Mouse (Mus musculus) heart, embryonic 12.5 days (tissue): ENCODE measurements around the gene Anks1b. TPM values are rescaled to one million over a fixed set of nuclear protein-coding genes. Genes with fewer than 3 reads are reported as not detected.

Experiments used
- ATAC-seq: fragments of 200-750 bp; cut with Nextera tagmentation; 2 replicates; pipeline ENCODE4 v1.8.0; 2017; ENCODE audit warnings: moderate TSS enrichment, moderate library complexity; ENCODE audit not compliant: insufficient number of reproducible peaks, low FRiP score
- H3K27ac ChIP-seq: fragments of 300-500 bp; sonication (generic); 2 replicates; pipeline ENCODE4 v1.5.1; 2016; ENCODE audit warnings: mild to moderate bottlenecking, moderate library complexity; ENCODE audit not compliant: poor library complexity, severe bottlenecking
- H3K27me3 ChIP-seq: fragments of 300-500 bp; sonication (generic); replicated peaks from 2 replicates; pipeline ENCODE4 v1.6.1; 2016; ENCODE audit warnings: mild to moderate bottlenecking, moderate library complexity
- H3K36me3 ChIP-seq: fragments of 300-500 bp; sonication (generic); 2 replicates; pipeline ENCODE4 v1.6.1; 2016; ENCODE audit warnings: mild to moderate bottlenecking, moderate library complexity
- H3K4me1 ChIP-seq: fragments of 300-500 bp; sonication (generic); replicated peaks from 2 replicates; pipeline ENCODE4 v1.6.1; 2016; ENCODE audit warnings: mild to moderate bottlenecking
- H3K4me2 ChIP-seq: fragments of 300-500 bp; sonication (generic); 2 replicates; pipeline ENCODE4 v1.6.1; 2016; ENCODE audit warnings: mild to moderate bottlenecking, moderate library complexity
- H3K4me3 ChIP-seq: fragments of 300-500 bp; sonication (generic); 2 replicates; pipeline ENCODE4 v1.5.1; 2016; ENCODE audit warnings: mild to moderate bottlenecking
- H3K9ac ChIP-seq: fragments of 300-500 bp; sonication (generic); 2 replicates; pipeline ENCODE4 v1.6.1; 2016; ENCODE audit warnings: mild to moderate bottlenecking, moderate library complexity
- H3K9me3 ChIP-seq: fragments of 300-500 bp; sonication (generic); replicated peaks from 2 replicates; pipeline ENCODE4 v1.6.1; 2016; ENCODE audit warnings: mild to moderate bottlenecking, moderate library complexity
- WGBS: fragments of 180-500 bp; shearing (Covaris S2); methylation state at CpG from one replicate; pipeline ENCODE4 v1.1.7; 2016; 5-methylcytosine and 5-hydroxymethylcytosine counted together
- polyA plus RNA-seq: library from polyadenylated mRNA; unstranded; fragments of >200 nt; fragmentation: Nextera tagmentation; extraction: Ambion mirVana; gene quantifications from 2 replicates; pipeline ENCODE4 v1.2.1, GENCODE M21; 2016

Anks1b gene
- polyA plus RNA-seq, 1 experiment from 2014 or later, result 0.40 TPM

DNA sequence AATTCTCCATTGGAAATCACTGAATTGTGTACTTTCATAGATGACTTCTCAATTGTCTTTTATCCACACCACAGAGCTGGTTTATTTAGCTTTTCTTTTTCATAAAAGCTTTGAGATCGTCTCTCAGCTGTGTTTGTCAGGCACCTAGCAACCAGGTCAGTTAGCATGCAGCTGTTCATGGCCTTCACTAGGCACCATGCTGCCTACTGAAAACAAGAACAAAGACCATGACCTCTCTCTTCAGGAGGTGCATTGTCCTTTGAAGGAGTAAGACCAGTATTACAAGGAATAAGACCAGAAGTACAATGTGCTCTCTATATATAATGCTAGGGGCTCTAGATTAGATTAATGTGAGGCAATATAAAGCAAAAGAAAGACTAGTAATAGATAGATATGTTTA, 594.2 kb downstream of the Anks1b start:
- Histone ChIP-seq H3K27ac (no peak overlapping the region), H3K4me1 (no peaks in the 10 kb centered on the region), H3K4me2 (no peak overlapping the region), H3K9ac (no peak overlapping the region), H3K9me3 (no peaks in the 10 kb centered on the region), H3K36me3 (no peaks in the 10 kb centered on the region), H3K4me3 (no peak overlapping the region), H3K27me3 (no peaks in the 10 kb centered on the region)
- 61% methylated on average over 1 of the region's 1 CpGs for WGBS
- ATAC-seq, result no peak

DNA sequence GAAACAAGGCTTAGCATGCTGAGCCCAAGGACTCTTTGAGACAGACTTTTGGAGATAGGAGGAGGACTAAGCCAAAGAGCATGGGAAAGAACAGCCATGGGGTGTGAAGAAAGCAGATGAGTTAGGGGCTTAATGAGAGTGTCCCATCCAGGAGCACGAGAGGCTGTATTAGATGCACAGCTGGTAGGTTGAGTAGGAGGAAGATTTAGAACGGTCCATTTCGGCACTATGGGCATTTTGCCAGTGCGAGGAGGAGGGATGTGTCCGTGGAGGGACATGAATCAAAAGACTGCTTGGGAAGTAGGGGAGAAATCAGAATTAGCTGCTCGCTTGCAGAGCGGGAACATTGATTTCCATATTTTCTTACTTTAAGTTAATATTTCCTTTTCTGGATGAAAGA, 620.1 kb downstream of the Anks1b start:
- H3K4me2 ChIP-seq, result no peak overlapping the region
- ATAC-seq, result no peak
- H3K9ac ChIP-seq, result no peak overlapping the region
- H3K9me3 ChIP-seq, result no peaks in the 10 kb centered on the region
- H3K36me3 ChIP-seq, result no peaks in the 10 kb centered on the region
- H3K27me3 ChIP-seq, result no peaks in the 10 kb centered on the region
- WGBS, result 74% methylated on average over 7 of the region's 7 CpGs
- no peak overlapping the region for H3K27ac ChIP-seq
- no peaks in the 10 kb centered on the region for H3K4me1 ChIP-seq
- no peak overlapping the region for H3K4me3 ChIP-seq

DNA sequence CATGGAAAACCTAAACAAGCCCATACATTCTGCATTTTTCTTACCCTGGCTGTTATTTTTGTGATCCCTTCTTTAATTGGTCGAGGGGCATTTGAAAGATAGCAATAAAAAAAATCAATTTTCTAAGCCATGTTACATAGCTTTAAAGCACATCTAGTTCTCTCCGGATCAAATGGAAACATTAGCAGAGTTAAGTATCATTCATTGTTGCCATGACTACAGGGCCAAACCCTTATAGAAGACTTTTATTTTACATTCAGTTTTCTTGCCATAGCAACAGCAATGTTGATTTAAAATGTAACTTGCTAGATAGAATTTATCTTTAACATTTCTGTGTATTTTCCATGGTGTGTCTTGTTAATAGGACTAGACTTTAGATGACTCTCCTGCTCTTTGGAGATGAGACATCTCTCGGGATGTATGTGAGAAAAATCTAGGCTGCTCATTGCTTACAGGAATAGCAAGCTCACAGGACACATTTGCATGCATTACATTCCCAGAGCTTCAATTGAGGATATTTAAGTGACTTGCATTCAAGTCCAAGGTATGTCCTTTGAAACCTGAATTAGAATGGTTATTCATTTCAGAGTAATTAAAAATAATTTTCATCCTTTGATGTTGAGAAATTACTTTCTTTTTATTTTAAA, 620.8 kb downstream of the Anks1b start:
- no peak overlapping the region for H3K27ac ChIP-seq
- H3K27me3 ChIP-seq, result no peaks in the 10 kb centered on the region
- no peak overlapping the region for H3K4me3 ChIP-seq
- H3K9ac ChIP-seq, result no peak overlapping the region
- no peaks in the 10 kb centered on the region for H3K9me3 ChIP-seq
- WGBS, result 75% methylated on average over 3 of the region's 3 CpGs
- H3K4me2 ChIP-seq, result no peak overlapping the region
- H3K4me1 ChIP-seq, result no peaks in the 10 kb centered on the region
- ATAC-seq, result no peak
- H3K36me3 ChIP-seq, result no peaks in the 10 kb centered on the region

DNA sequence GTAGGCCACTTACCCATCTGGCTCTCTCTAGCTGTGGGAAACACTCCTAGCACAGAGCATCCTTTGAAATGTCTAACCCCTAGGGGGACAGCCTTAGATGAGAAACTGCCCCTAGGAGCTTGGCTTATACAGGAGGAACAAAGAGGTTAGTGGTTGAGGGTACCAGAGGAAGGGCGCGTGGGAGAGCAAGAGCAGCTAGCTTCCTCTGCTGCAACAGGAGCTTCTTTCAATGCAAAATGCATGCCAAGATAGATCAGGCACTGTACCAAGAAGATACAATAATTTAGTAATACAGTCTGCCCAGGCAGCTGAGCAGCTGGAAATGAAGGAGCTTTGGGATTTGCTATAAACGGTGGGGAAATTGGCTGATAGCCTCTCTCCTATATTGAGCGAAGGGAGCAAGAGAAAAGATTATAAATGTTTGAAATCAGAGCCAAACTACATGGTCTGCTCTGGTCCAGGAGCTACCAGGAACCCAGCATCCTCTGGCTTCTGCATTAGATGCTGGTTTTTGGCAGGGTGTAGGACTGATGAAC, 621.7 kb downstream of the Anks1b start:
- H3K27ac ChIP-seq, result no peak overlapping the region
- no peaks in the 10 kb centered on the region for H3K4me1 ChIP-seq
- no peaks in the 10 kb centered on the region for H3K27me3 ChIP-seq
- H3K9ac ChIP-seq, result no peak overlapping the region
- no peak overlapping the region for H3K4me3 ChIP-seq
- no peak overlapping the region for H3K4me2 ChIP-seq
- no peaks in the 10 kb centered on the region for H3K9me3 ChIP-seq
- WGBS, result 73% methylated on average over 4 of the region's 4 CpGs
- ATAC-seq, result no peak
- H3K36me3 ChIP-seq, result no peaks in the 10 kb centered on the region

DNA sequence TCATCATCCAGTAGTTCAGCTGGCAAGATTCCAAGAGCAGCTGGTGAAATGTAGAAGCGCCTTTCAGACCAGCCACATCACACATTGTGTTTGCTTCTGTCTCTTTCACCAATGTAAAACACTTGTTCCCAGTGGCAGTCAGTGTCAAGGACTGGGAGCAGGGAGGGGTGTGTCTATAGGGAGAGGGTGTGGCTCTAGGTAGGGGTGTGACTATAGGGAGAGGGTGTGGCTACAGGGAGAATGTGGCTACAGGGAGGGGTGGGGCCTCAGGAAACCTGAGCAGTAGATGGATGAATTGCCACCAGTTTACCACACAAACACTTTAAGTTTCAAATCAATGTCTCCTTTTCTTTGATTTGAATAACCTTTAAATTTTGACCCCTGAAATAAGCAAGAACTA, 634.3 kb downstream of the Anks1b start:
- no peaks in the 10 kb centered on the region for H3K4me1 ChIP-seq
- H3K4me2 ChIP-seq, result no peak overlapping the region
- no peak overlapping the region for H3K27ac ChIP-seq
- ATAC-seq, result no peak
- no peak overlapping the region for H3K9ac ChIP-seq
- no peaks in the 10 kb centered on the region for H3K36me3 ChIP-seq
- H3K4me3 ChIP-seq, result no peak overlapping the region
- H3K27me3 ChIP-seq, result no peaks in the 10 kb centered on the region
- 24% methylated on average over 1 of the region's 1 CpGs for WGBS
- H3K9me3 ChIP-seq, result no peaks in the 10 kb centered on the region

DNA sequence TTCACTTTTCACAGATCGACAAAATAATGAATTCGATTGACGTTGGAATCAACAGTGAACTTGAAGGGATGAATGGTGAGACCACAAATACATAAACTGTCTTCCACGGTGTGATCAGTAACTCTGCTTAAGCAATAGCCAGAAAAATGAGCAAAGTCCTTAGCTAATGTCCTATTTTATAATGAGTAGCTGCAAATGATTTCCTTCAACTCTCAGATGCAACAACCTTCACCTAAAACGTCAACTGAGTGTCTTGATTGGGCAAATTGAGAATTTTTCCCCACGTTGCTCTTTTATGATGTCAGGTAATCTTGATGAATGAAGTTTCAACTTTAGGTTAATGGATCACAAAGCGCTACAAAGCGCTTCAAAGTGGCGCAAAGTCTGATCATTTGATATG, 639.5 kb downstream of the Anks1b start:
- Histone ChIP-seq H3K27ac (no peak overlapping the region), H3K9ac (no peak overlapping the region), H3K4me2 (no peak overlapping the region), H3K9me3 (no peaks in the 10 kb centered on the region), H3K4me1 (no peaks in the 10 kb centered on the region), H3K27me3 (no peaks in the 10 kb centered on the region), H3K36me3 (no peaks in the 10 kb centered on the region), H3K4me3 (no peak overlapping the region)
- 85% methylated on average over 9 of the region's 9 CpGs for WGBS
- ATAC-seq, result no peak

DNA sequence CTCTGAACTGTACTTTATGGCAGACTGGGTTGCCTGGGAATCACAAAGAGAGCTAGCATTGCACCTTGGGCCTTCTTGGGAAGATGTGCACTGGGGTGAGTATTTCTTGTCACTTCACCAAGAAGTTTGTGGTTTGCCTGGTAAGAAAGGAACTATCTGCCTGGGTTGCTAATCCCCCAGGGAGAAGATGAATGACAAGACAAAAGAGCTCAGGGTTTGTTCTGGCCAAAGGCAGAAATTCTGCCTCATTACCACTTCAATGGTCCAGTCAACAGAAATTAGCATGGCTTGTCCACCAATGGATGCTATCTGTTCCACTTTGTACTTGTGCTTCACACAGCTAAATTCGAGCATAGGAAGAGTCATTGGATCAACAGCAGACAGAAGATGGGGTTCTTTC, 658.5 kb downstream of the Anks1b start:
- no peak overlapping the region for H3K4me2 ChIP-seq
- no peak for ATAC-seq
- H3K9ac ChIP-seq, result no peak overlapping the region
- no peak overlapping the region for H3K27ac ChIP-seq
- no peak overlapping the region for H3K4me3 ChIP-seq
- no peaks in the 10 kb centered on the region for H3K27me3 ChIP-seq
- no peaks in the 10 kb centered on the region for H3K9me3 ChIP-seq
- no peaks in the 10 kb centered on the region for H3K36me3 ChIP-seq
- no peaks in the 10 kb centered on the region for H3K4me1 ChIP-seq
- WGBS, result 59% methylated on average over 1 of the region's 1 CpGs

DNA sequence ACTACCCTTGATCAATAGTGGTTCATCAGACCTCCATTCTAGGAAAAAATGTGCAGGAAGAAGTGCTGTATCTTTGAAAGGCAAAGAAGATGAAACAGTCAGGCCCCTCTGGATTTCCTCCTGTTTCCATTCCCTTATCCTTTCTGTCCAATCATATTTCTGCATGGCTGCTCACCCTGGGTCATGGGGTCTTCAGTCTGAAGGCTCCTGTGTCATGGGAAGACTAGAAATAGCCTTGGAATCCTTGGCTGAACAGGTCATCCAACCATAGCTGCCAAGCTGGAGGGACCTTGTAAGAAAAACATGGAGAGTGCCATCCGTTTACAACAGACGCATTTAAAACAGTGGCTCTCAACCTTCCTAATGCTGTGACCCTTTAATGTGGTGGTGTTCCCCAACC, 662.1 kb downstream of the Anks1b start:
- no peak for ATAC-seq

DNA sequence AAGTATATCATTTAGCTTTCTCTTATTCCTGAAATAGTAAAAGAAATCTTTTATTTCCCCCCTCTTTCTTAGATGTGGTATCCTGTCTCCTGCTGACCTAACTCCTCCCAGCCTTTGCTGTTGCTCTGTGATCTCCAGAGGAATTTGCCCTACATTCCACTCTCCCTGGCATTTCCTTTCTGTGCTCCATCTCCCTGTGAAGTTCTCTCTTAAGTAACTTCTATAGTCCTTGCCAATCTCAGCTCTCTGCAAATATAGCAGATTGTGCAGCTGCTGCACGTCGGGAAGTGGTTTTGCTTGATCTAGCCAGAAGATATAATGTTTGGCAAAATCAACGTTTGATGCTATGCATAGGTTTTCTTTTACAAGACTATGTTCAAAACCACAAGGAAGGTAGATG, 673.3 kb downstream of the Anks1b start:
- Histone ChIP-seq H3K4me3 (no peak overlapping the region), H3K9me3 (no peaks in the 10 kb centered on the region), H3K4me2 (no peak overlapping the region), H3K27ac (no peak overlapping the region), H3K9ac (no peak overlapping the region), H3K4me1 (peaks cover 3% of the 10 kb centered on the region; the same call in 1 of the 2 replicates), H3K27me3 (no peaks in the 10 kb centered on the region), H3K36me3 (no peaks in the 10 kb centered on the region)
- ATAC-seq, result no peak
- WGBS, result 28% methylated on average over 3 of the region's 3 CpGs

More for the DNA sequence above, 662.1 kb downstream of the Anks1b start:
- no peak overlapping the region for H3K27ac ChIP-seq
- H3K4me2 ChIP-seq, result no peak overlapping the region
- no peak overlapping the region for H3K4me3 ChIP-seq
- no peaks in the 10 kb centered on the region for H3K4me1 ChIP-seq
- H3K36me3 ChIP-seq, result no peaks in the 10 kb centered on the region
- H3K27me3 ChIP-seq, result no peaks in the 10 kb centered on the region
- H3K9ac ChIP-seq, result no peak overlapping the region
- WGBS, result 94% methylated on average over 2 of the region's 2 CpGs
- H3K9me3 ChIP-seq, result no peaks in the 10 kb centered on the region

DNA sequence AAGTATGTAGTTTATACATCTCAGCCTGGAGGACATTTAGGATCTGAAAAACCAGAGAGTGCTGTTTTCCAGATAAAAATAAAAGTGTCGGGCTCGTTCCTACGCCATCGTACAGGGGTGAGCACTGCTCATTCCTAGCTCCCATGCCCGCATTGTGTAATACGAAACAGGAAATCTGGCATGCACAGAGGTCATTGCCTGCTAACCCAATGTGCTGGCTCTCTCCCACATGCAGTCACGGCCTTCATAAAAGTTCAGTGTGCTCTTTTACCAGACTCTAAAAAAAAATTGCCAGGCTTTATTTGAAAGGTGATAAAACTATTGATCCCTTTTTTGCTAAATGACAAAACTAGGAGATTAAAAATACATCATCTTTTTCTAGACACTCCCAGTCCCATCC, 689.6 kb downstream of the Anks1b start:
- WGBS, result 80% methylated on average over 7 of the region's 7 CpGs
- no peak for ATAC-seq

DNA sequence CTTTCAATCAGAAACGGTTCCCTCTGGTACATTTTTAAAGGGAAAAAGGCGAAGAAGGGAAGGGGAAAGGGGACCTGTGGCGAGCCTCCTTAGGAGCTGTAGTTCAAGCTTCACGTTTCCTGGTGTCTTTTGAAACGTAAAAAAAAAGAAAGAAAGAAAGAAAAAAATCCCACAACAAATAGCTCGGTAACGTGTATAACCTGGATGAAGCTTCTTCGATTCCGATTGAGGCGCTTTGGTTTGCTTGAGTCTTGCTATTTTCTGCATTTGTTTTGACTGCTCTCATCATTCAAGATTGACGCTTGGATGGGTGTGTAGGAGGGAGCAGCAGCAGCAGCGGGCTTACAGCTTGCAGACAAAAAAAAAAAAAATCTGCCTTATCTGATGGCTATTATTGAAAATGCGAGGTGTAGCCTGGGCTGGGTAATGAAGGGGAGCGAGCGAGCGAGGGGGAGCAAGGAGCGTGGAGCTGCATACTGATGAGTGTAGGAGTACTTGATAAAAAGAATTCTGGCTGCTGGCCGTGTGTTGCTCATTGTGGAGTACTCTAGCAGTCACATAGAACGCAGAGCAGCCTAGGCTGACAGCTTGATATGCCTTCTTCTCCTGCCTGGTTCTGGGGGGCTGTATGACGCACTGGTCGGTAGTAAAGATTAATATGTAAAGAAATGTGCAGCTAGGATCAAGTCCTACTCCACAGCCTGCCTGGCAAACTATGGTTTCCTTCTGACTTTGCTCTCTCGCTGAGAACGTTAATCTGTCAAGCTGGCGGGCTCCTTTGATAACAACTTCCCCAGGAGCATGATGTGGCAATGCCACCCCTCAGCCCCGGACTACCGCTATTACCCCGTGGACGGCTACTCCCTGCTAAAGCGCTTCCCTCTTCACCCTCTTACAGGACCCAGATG, 703.1 kb downstream of the Anks1b start:
- 32% methylated on average over 29 of the region's 29 CpGs for WGBS
- no peak for ATAC-seq
- Histone ChIP-seq H3K27ac (no peak overlapping the region), H3K36me3 (no peaks in the 10 kb centered on the region), H3K4me1 (peaks cover 8% of the 10 kb centered on the region; the same call in 1 of the 2 replicates), H3K9ac (0 out of 2 replicates have a peak overlapping the region, but pooled peaks have one; percentile 38), H3K27me3 (no peaks in the 10 kb centered on the region), H3K4me3 (peak overlapping the region; percentile 24), H3K4me2 (peak overlapping the region; percentile 63), H3K9me3 (0 out of 2 replicates have a peak, but pooled peaks cover 2% of the 10 kb centered on the region)

More for the DNA sequence above, 689.6 kb downstream of the Anks1b start:
- Histone ChIP-seq H3K4me3 (no peak overlapping the region), H3K9ac (no peak overlapping the region), H3K36me3 (no peaks in the 10 kb centered on the region), H3K9me3 (no peaks in the 10 kb centered on the region), H3K4me1 (no peaks in the 10 kb centered on the region), H3K27ac (no peak overlapping the region), H3K27me3 (no peaks in the 10 kb centered on the region), H3K4me2 (no peak overlapping the region)
